Mouse (Mus musculus) kidney, adult 2 months (tissue): Measurements from ENCODE around the gene Mavs.

Experiments
- CTCF ChIP-seq: fragments of 200-500 bp; conservative IDR thresholded peaks from 2 replicates; pipeline ENCODE4 v1.5.1; 2011; ENCODE audit warnings: low read depth, mild to moderate bottlenecking, control low read depth, low read length, moderate library complexity, mixed read lengths; ENCODE audit not compliant: insufficient read depth, insufficient read length
- POLR2A ChIP-seq: fragments of 200-500 bp; IDR thresholded peaks from one replicate; pipeline ENCODE4 v1.6.1; 2011; ENCODE audit warnings: low read depth, low read length, control low read depth

GRCm38 (mm10) chr2:131196606-131197316 is 37.1 kb upstream of the Mavs start:
- TF ChIP-seq CTCF (no peak), POLR2A (no peak)
